Mouse (Mus musculus) left cerebral cortex, postnatal 14 days (tissue): ENCODE measurements around the gene Fancc. TPM values are rescaled to one million over a fixed set of nuclear protein-coding genes. Genes with fewer than 3 reads are reported as not detected.

Experiments used
- DNase-seq, 2 experiments: peaks; one replicate each; pipeline ENCODE4 v3.0.0; 2021 to 2022; ENCODE audit warnings: low spot score in 2 of 2, mixed read lengths in 1 of 2
- intact Hi-C: fragments of 180-260 bp; cut with DNase I; formaldehyde crosslinking; loops from one replicate; pipeline ENCODE4 v1.15.1; 2025
- total RNA-seq, 2 experiments: library from RNA; stranded (reverse); gene quantifications; 2 replicates each; pipeline ENCODE4 v1.2.3; 2021

Gene Fancc
- total RNA-seq, 2 experiments from 2014 or later: 5.4 to 5.6 TPM

DNA sequence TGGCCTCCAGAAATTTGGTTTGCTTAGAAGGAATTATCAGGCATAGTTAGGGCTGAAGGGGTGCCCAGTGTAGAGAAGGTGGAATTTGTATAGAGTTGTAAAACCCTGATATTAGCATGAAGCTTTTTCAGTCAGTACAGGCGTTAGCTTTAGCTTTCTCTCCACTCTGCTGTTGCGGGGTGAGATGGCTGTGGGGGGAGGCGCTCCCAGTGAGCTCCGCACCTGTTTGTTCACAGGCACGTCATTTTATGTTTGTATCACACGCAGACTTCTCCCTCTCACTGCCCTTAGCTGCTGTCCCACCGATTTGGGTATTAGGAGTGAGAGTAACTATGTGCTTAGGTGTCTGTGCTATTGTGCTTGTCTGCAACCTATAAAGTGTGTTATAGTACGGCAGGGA lies 215.9 kb downstream of the Fancc start:
- DNase-seq: no peak
- intact Hi-C loops: no loop called here

DNA sequence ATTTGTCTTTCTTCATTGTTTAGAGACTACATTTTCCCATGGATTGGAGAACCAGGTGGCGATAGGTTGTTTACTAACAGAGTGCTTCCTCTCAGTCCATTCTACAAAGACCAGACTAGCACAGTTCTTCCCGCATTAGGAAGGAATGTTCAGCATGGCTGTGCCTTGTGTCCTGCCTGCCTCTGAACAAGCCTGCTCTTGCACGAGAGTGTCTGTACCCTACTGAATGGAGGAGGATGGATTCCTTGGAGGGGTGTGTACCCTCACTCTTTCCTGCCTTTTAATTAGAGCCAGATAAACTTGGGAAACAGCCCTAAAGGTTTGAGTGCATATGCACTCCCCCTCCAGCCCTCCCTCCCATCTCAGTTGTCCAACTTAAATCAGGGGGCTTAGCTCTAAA lies 216.7 kb downstream of the Fancc start:
- DNase-seq: no peak
- intact Hi-C loops: no loop called here

DNA sequence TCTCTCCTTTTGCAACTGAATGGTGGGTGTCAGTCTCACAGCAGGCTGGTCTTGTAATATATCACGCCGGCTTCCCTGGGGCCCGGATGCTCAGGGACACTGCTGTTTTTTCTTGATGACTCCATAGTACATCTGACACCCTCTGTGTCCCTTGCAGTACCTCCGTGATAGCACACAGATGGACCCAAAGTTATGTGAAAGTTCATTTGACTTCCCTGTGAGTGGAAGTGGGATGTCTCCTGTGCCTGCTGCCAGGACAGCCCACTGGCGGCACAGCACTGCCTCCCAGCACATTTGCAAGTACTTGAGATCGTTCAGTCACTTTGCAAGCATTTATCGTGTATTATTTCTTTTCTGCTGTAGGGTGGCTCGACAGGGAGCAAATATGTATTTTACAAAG lies 217.3 kb downstream of the Fancc start:
- no peak for DNase-seq
- intact Hi-C loops: no loop called here

DNA sequence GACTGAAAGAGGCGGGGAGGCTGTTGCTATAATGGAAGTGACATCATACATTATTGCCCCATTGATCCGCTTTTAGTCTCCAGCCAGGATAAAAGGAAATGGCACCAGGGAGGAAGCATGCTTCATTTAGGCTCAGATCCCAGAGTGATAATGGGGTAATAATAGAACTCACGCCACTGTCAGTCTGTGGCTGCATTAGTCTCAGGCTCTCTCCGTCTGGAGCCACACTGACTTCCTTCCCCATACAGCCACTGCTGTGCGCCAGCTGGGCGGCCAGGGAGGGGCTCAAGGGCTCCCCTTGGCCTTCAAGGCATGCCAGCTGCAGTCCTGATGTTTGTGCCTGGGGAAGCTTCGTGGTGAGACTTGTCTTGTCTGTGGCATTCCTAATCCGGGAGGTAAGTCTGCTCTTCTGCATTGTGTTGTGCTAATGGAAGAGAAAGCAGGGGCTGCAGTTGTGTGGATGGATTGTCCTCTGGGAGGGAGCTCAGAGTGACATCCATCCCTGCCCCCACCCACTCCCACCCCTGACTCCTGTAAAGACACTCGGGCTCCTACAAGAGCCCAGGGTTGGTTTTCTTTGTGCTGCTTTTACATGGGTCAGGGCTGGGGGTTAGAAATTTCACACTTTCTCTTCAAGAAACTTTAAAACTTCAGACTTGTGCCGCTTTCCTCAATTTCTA lies 218.1 kb downstream of the Fancc start:
- intact Hi-C loops: no loop called here

DNA sequence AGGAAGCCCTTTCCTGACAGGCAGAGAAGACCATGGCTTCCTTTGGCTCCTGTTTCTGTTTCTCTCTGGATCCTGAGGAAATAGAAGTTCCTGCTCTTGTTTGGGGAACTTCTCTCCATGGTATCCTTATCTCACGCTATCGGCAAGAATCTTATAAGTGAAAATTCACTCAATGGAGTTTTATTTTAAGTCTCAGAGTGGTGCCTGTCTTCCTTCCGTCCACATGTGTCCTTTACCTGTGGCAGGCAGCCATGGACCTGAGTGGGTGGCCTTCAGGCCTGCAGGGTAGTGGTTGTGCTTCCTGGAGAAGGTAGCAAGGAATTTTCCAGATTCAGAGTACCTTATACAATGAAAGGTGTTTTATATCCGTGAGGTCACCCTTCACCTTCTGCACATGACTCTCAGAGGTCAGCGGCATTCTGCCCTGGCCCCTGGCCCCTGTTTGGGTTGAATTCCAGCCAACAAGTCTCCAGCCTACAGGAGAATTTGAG lies 218.9 kb downstream of the Fancc start:
- intact Hi-C loops: no loop called here
- no peak for DNase-seq

More for the DNA sequence above, 218.1 kb downstream of the Fancc start:
- no peak for DNase-seq

DNA sequence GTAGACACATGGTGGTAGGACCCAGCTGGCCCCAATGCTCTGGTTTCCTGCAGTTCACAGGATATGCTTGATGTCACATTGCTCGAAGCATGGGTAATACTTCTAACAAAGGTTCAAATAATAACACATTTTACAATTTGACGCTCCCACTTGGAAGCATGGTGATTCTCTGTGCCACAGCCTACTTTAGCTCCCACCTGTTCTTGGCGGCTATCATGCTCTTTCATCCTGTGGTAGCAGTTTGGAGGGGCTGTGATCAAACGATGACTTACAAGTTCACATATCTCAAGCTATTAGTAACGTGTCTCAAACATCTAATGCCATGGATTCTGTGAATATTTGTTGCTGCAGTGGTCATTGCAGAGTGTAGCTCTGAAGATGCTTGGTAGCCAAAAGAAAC lies 219.8 kb downstream of the Fancc start:
- no peak for DNase-seq
- intact Hi-C loops: no loop called here

DNA sequence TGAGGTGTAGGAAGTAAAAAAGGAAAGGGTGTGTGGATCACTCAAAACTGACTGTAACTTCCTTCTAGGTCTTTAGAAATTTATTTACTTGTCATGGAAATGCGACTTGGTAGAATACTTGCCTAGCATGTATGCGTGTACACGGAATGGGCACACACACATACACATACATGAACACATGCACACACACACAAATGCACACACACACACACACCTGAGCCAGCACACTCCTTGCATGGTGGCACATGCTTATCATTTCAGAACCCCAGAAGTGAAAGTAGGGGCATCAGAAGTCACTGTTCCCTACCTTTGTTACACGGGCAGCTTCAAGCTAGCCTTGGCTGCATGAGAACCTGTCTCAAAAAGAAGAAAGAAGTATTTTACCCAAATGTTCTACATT lies 220.7 kb downstream of the Fancc start:
- intact Hi-C loops: no loop called here
- no peak for DNase-seq

DNA sequence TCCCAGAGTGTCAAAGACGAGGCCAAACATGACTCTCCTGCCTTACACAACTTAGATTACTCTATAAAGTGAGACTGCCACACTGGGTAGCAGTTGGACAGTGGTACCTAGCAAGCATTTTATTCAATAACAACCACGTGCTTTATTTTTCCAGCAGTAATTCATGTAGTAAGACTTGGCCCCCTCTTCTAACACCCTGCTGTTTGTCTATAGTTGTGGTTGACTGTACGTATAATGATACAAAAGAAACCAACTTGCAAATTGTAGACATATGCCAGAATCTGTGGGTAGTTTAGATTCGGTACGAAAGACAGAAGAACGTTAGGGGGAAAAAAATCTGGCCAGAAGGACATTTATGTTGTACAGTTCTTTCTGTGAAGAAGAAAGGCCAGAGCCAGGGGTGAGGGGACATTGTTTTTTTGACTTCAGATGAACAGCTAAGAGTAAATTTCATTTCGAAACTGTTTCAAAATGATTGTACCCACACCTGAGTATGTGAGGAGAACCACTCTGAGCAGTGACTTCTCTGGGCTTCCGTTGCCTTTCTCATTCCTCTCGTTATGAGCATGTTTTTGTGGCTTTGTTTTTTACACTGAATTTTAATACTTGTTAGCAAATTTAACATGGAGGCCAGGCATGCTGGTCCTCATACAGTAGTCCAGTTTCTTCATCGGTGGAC lies 222.5 kb downstream of the Fancc start:
- DNase-seq: no peak
- intact Hi-C loops: no loop called here

DNA sequence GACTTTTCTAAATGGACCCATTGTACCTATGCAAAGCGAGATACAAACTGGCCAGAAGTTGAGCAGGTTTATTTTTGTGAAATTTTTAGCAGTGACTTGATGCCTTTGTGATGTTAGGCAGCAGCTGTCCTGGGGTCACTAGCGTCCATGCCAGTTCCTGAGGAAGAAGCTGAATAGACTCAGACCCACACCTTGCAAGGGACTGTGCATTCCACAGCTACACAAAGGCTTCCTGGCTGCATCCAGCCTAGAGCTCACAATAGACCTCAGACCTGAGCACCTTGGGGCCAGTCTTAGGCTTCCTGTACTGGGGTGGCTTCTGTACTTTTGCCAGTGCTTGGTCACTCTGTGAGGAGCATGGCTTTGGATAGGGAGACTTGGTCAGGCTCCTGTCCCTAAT lies 223.2 kb downstream of the Fancc start:
- intact Hi-C loops: no loop called here
- DNase-seq: no peak

DNA sequence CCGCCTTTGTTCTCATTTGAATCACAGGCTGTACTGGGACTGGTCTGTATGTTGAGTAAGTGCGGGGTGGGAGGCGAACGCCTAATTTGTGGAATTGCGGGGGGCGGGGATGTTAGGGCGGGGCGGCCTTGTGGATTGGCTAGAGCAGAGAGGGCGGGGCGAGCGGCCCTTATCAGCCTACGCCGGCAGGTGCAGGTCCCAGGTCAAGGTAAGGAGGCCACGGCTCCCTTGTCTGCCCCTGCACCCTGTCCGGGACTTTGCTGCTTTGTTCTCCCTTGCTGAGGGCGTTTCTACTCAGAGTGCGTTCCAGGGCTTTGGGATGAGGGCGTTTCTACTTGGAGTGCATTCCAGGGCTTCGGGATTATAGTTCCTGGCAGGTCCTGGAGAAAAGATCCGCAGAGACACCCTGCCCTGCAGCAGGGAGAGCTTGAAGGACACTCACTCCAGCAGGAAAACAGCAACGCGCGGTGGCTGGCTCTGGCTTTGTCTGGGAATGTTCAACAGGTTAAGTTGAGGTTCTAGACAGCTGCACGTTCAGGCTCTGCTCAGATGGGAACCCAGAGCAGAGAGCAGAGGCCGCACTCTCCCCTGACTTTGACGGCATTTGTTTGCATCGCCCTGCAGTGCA lies 224.4 kb downstream of the Fancc start:
- DNase-seq: no peak
- intact Hi-C loops: no loop called here

DNA sequence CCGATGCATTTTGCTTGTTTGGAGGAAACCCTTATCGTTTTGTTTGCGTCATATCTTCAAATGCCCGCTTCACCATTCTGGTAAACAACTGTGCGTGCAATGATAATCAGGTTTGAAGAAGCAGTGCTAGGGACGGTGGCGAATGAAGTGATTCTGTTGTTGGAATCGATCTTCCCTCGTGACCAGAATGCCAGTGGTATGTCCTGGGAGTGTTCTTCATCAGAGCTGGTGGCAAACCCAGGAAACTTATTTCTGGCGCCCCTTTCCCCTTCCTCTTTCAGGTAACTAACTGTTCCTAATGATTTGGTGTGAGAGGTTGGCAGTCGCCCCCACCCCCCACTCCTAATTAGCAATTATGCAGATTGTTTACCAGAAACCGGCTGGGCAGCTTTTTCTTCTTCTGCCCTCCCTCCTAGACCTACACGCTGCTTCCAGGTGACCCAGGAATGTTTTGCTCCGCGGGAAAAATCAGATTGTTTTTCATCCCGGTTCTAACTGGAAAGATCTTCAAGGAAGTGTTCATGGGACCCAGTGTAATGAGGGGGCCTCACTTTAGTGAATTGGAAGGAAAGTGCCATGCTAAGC lies 225.0 kb downstream of the Fancc start:
- intact Hi-C loops: no loop called here
- no peak for DNase-seq

DNA sequence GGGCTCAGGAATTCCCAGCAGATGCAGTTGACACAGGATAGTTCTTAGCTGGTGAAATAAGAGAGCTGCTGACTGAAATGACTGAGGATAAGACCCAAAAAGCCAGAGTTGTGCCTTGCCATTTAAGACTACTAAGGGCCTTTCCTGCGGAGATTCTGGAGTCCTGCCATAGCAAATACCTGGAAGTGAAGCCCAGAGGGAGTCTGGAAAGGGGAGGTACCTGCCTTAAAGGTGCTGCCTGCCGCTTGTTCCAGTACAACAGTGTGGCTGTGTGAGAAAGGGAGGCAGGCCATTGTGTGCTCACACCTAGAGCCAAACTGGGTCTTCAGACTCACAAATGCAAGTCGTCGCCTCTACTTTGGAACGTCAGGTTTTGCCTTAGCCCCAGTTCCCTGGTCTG lies 226.9 kb downstream of the Fancc start:
- no peak for DNase-seq
- intact Hi-C loops: no loop called here

DNA sequence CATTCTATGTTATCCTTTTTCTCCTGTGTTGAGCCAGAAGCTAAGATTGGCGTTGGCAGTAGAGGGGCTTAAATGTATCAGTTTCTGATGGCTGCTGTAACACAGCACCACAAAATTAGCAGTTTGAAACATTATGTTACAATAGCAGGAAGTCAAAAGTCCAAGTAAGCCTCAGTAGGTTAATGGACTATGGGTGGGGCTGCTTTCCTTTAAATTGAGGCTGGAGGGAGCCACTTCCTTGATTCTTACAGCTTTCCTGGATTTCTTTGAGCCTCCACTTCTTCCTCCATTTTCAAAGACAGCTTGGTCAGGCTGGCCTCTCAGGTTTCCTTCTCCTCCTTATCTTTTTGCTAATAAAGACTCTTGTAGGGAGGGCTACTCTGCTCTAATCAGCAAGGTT lies 228.3 kb downstream of the Fancc start:
- intact Hi-C loops: no loop called here
- no peak for DNase-seq

DNA sequence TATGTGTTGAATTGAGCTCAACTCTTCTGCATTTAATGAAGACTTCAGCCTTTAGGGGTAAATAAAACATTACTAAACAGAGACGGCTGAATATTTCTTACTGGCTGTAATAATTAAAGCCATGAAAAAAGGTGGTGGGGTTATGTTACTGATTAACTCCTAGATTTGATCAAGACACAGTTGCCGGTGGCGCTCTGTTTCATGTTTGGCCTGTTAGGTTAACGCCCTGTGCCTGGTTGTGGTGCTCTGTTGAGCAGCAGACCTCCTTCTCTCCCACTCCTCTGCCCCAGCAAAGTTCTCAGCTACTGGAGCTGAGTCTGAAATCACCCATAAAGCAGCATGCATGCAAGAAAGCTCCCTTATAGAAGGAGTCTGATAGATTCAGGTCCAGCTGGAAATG lies 228.7 kb downstream of the Fancc start:
- no peak for DNase-seq
- intact Hi-C loops: no loop called here

DNA sequence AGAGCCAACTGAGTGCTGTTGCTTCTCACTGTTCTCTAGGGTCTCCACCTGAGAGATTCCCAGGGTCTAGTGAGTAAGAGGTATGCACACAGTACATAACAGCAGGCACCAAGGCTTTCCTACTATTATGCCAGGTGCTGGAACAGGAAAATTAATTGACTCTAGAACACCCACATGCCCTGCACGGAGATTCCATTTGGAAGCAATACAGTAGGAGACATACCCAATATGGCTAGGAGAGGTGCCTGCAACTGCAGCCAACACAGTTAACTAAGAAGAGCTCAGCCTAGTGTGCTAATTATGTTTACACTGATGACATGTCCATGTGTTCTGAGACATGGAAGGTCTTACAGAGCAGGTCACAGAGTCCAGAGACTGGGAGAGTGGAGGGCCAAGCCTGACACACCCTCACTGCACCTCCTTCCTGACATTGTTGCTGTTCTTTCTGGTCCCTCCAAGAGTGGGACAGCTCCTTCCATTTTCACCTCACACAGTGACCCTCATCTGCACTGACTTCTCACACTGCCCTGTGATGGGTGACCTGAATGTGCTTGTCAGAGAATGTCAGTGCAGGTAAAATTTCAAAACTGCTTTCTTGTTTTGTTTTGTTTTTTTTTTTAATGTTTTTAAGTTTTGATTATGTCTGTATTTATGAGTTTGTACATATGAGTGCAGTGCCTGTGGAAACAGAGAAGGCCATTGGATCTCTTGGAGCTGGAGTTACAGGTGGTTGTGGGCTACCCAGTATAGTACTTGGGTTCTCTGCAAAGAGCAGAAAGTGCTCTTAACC lies 234.7 kb downstream of the Fancc start:
- intact Hi-C loops: no loop called here
- no peak for DNase-seq

DNA sequence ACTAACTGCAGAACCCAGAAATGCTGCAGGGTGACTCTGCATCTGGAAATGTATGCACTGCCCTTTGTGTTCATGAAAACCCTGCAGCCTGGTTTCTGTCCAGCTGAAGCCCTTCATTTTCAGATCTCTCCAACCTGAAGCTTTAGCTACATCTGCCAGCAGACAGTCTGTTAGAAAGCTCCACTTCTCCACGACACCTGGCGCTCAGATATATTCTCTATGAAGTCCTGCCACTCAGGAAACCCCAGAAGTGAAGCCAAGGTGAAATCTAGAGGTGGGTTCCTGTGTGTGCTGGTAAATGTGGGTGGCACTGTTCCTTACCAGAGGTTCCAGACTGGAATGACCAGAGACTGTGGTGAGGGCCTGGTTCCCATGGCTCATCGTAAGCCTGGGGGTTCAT lies 235.4 kb downstream of the Fancc start:
- DNase-seq: no peak
- intact Hi-C loops: no loop called here

DNA sequence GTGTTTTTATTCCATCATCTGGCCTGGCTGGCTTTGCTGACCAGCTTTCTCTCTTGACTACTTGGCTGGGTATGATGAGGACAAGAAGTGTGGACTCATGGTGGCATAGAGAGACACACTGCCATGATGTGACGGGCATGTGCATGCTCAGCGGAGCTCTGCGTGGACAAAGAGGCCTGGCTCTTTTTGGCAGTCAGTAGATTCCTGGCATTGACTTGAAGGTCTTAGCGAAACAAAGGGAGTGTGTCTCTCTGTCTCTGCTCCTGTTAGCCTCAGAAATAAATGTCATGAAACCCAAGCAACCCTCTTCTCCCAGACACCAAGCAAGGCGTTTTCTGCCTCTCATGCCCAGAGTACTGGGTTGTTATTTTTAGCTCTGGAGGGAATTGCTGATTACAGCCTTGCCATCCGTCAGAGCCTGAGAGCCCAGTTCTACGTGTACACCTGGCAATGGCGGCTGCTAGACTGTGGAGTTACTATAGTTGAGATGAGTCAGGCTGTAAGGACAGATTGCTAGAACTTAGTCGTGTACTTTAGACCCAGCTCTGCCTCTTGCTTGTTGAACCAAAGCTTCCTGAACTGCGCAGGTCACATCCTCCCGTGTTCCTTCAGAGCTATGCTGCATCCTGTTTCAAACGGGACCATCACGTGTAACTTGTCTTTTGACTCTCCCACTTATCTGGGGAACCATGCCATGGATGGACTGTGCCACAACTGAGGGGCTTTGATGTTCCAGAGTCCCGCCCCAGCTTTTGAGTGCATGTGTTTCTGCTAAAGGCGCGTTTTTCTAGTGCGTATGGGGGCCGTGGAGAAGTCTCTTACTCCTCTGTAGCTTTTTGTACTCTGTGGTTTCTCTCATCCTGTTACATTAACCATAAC lies 236.1 kb downstream of the Fancc start:
- intact Hi-C loops: no loop called here
- no peak for DNase-seq

DNA sequence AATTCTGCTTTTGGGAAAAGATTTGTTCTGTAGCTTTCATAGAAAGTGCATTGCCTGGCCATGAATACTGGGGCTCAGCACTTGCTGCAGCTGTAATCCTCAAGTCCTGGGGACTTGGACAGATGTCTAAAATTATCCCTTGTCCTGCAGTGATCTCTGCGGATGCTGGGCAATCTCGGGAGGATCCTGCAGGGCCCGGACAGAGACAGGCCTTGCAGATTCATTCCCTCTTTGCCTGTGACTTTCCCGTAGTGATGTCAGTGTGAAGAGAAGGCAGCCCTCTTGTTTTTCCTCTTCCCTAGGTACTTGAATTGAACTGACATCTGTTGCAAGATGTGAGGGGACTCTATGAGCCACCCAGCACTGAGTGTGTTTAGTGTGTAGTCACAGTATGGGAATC lies 236.9 kb downstream of the Fancc start:
- no peak for DNase-seq
- intact Hi-C loops: no loop called here

DNA sequence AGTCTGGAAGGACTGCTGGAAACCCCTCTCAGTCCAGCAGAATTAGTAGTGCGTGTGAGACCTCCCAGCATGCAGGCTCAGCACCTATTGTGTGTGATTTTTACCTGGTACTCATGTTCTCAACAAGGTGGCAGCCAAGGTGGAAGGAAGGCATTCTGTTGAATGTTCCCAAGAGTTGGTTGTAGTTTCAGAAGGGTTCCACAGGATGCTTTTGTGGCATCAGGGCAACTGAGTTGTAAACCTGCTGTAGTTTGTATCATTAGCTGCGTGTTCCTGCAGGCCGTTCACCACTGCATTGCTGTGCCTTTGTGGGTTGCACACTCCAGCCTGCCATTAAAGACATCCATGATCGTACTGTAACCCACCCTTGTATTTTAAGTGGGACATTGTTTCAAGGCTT lies 238.4 kb downstream of the Fancc start:
- DNase-seq: no peak
- intact Hi-C loops: no loop called here
